ENCODE assay signal across 11 mouse cellular contexts in genomic region chr9:95613426-95614127, GRCm38 (mm10). TPM values are rescaled to one million over a fixed set of nuclear protein-coding genes. Genes with fewer than 3 reads are reported as not detected.
DNase-seq lines count a peak whose midpoint lies in the region; ATAC-seq and TF ChIP-seq lines count a peak whose summit lies in the region.
"Had no signal": no experiment of that assay in that cellular context is flagged by ENCODE, and none has a peak within 500 bp of the region (broad histone marks: within the 10 kb centered on the region; RNA-seq: fewer than 3 reads in every experiment).

No protein-coding gene starts in this region.

- peak overlapping the region; percentile 43 for H3K4me2 ChIP-seq in forebrain, embryonic 12.5 days
- H3K4me2 ChIP-seq in stomach, embryonic 16.5 days (ENCODE audit: low read depth, low read length): 0 out of 2 replicates have a peak overlapping the region, but pooled peaks have one; percentile 25

- peak; percentile 57; the same call in 1 of the 2 replicates for ATAC-seq in forebrain, embryonic 12.5 days (ENCODE audit: low FRiP score)
- ATAC-seq in stomach, embryonic 16.5 days (ENCODE audit: insufficient read depth, low FRiP score): no peak

- no peaks in the 10 kb centered on the region for H3K4me1 ChIP-seq in lung, adult 2 months (ENCODE audit: control insufficient read depth, insufficient read depth, low read length)
- peaks cover 7% of the 10 kb centered on the region for H3K4me1 ChIP-seq in forebrain, embryonic 12.5 days
- no peaks in the 10 kb centered on the region for H3K4me1 ChIP-seq in stomach, embryonic 16.5 days (ENCODE audit: control insufficient read depth, insufficient read depth, low read length)

- H3K27ac ChIP-seq in forebrain, embryonic 12.5 days: no peak overlapping the region
- no peak overlapping the region for H3K27ac ChIP-seq in stomach, embryonic 16.5 days (ENCODE audit: low read length)

- peak; percentile 8 for DNase-seq in lung, postnatal 36 days
- no peak for DNase-seq in lung, adult 2 months
- peak; percentile 39 to 59 for DNase-seq in kidney, postnatal 36 days
- DNase-seq in adrenal gland, adult 8-10 months: no peak
- DNase-seq in urinary bladder, adult 2 months (ENCODE audit: low spot score): no peak
- DNase-seq: gastrocnemius, postnatal 25 days; heart, postnatal 4 days; thymus, postnatal 14 days had no signal

- WGBS in lung, adult 2 months: 20% methylated on average over 9 of the region's 9 CpGs
- 9% methylated on average over 9 of the region's 9 CpGs for WGBS in forebrain, embryonic 12.5 days
- WGBS in stomach, embryonic 16.5 days: 26% methylated on average over 9 of the region's 9 CpGs

- H3K9me3 ChIP-seq in forebrain, embryonic 12.5 days: no peaks in the 10 kb centered on the region
- H3K9me3 ChIP-seq in stomach, embryonic 16.5 days (replicated peaks; ENCODE audit: control insufficient read depth, low read length): no peaks in the 10 kb centered on the region
- H3K9me3 ChIP-seq: megakaryocyte, embryonic 14.5 days had no signal

- no peak overlapping the region for H3K9ac ChIP-seq in forebrain, embryonic 12.5 days
- no peak overlapping the region for H3K9ac ChIP-seq in stomach, embryonic 16.5 days (ENCODE audit: low read length)

- no peaks in the 10 kb centered on the region for H3K27me3 ChIP-seq in forebrain, embryonic 12.5 days
- no peaks in the 10 kb centered on the region for H3K27me3 ChIP-seq in stomach, embryonic 16.5 days (ENCODE audit: control insufficient read depth, insufficient read depth, low read length)

- TF ChIP-seq CTCF in lung, adult 2 months (IDR thresholded peaks at IDR 0.05; ENCODE audit: insufficient read depth, low read length): no peak

- H3K36me3 ChIP-seq in forebrain, embryonic 12.5 days (replicated peaks): no peaks in the 10 kb centered on the region
- no peaks in the 10 kb centered on the region for H3K36me3 ChIP-seq in stomach, embryonic 16.5 days (ENCODE audit: control insufficient read depth, insufficient read depth, low read length)

- no peak overlapping the region for H3K4me3 ChIP-seq in lung, adult 2 months (replicated peaks; ENCODE audit: extremely low read depth, low read depth, low read length)
- H3K4me3 ChIP-seq in forebrain, embryonic 12.5 days (replicated peaks): no peak overlapping the region
- H3K4me3 ChIP-seq in stomach, embryonic 16.5 days (replicated peaks; ENCODE audit: low read length): no peak overlapping the region
- H3K4me3 ChIP-seq: megakaryocyte, embryonic 14.5 days had no signal

- TF ChIP-seq POLR2A in lung, adult 2 months (IDR thresholded peaks at IDR 0.05; ENCODE audit: borderline replicate concordance, extremely low read depth, low read depth, low read length): no peak

RNA-seq across cellular contexts. Expression of gene Pcolce2, which starts 23.8 kb away (rescaled TPM):
- 24.5 and 31.5 TPM in 2 replicates for polyA plus RNA-seq in lung, adult 2 months (2012; rRNA removed)
- polyA plus RNA-seq in forebrain, embryonic 12.5 days (2016; fragmentation: Nextera tagmentation; extraction: Ambion mirVana): 2.6 and 3.4 TPM in 2 replicates
- 0.44 and 0.88 TPM in 2 replicates for polyA plus RNA-seq in stomach, embryonic 16.5 days (2015; fragmentation: Nextera tagmentation; extraction: Ambion mirVana)
- 1 to 10 TPM; 3.0 to 9.3 (median 6.2) TPM for total RNA-seq in adrenal gland, adult 8-10 months (2022)
- 3.4 and 10.0 TPM in 2 replicates for polyA plus RNA-seq in urinary bladder, adult 2 months (2012; rRNA removed)

RNA-seq across cellular contexts. Expression of gene Paqr9, which starts 54.1 kb away (rescaled TPM):
- polyA plus RNA-seq in lung, adult 2 months (2012; rRNA removed): 1.8 and 2.0 TPM in 2 replicates
- polyA plus RNA-seq in forebrain, embryonic 12.5 days (2016; fragmentation: Nextera tagmentation; extraction: Ambion mirVana): 0.46 and 0.88 TPM in 2 replicates
- 0.47 and 0.53 TPM in 2 replicates for polyA plus RNA-seq in stomach, embryonic 16.5 days (2015; fragmentation: Nextera tagmentation; extraction: Ambion mirVana)
- 1 to 10 TPM; 1.8 to 7.8 (median 5.6) TPM for total RNA-seq in adrenal gland, adult 8-10 months (2022)
- polyA plus RNA-seq in urinary bladder, adult 2 months (2012; rRNA removed): 0.25 and 0.44 TPM in 2 replicates

Comparison
In these comparisons a context has a peak if more than half of its experiments do, and no peak if none do; other contexts are left out.
1. DNase-seq: peak in lung, postnatal 36 days (single experiment) and kidney, postnatal 36 days (2 of 2); none in lung, adult 2 months (single experiment), adrenal gland, adult 8-10 months (single experiment) and urinary bladder, adult 2 months (single experiment).